Mouse (Mus musculus): ENCODE measurements around the gene Tiprl.

Gene Tiprl

GRCm38 (mm10) chr1:165236321-165237298, at the start of gene Tiprl:
TSS of gene Tiprl (minus strand) at chr1:165236996.
- peak; percentile 91 to 95 for DNase-seq

GRCm38 (mm10) chr1:165284096-165284495, 47.3 kb upstream of the Tiprl start:
- DNase-seq = no peak

GRCm38 (mm10) chr1:165282967-165283345, 46.2 kb upstream of the Tiprl start:
- no peak for DNase-seq

- DNase-seq = no peak
These were observed 45.6 kb upstream of the Tiprl start for GRCm38 (mm10) chr1:165282222-165282966.

GRCm38 (mm10) chr1:165281351-165282221, 44.8 kb upstream of the Tiprl start:
- peak; percentile 9 to 19 for DNase-seq

GRCm38 (mm10) chr1:165280741-165281140, 43.9 kb upstream of the Tiprl start:
- no peak for DNase-seq

GRCm38 (mm10) chr1:165274946-165275345, 38.1 kb upstream of the Tiprl start:
- no peak for DNase-seq

GRCm38 (mm10) chr1:165252027-165252671, 15.4 kb upstream of the Tiprl start:
- DNase-seq = peak in 1 of 2 experiments; percentile 52

- no peak for DNase-seq
These were observed 13.8 kb upstream of the Tiprl start for GRCm38 (mm10) chr1:165250546-165250945.

- no peak for DNase-seq
These were observed 12.0 kb upstream of the Tiprl start for GRCm38 (mm10) chr1:165248842-165249241.

- no peak for DNase-seq
These were observed 11.0 kb upstream of the Tiprl start for GRCm38 (mm10) chr1:165247788-165248187.

GRCm38 (mm10) chr1:165247085-165247484, 10.3 kb upstream of the Tiprl start:
- DNase-seq = no peak

- DNase-seq = no peak
These were observed 9.8 kb upstream of the Tiprl start for GRCm38 (mm10) chr1:165246587-165246986.

- no peak for DNase-seq
These were observed 950 bp downstream of the Tiprl start for GRCm38 (mm10) chr1:165235846-165236245.

GRCm38 (mm10) chr1:165233806-165234205, 3.0 kb downstream of the Tiprl start:
- DNase-seq = no peak

GRCm38 (mm10) chr1:165230691-165231090, 6.1 kb downstream of the Tiprl start:
- no peak for DNase-seq

GRCm38 (mm10) chr1:165229577-165229976, 7.2 kb downstream of the Tiprl start:
- no peak for DNase-seq

- no peak for DNase-seq
These were observed 19.7 kb downstream of the Tiprl start for GRCm38 (mm10) chr1:165217023-165217589.

- no peak for DNase-seq
These were observed 21.0 kb downstream of the Tiprl start for GRCm38 (mm10) chr1:165215831-165216230.

GRCm38 (mm10) chr1:165205591-165205990, 31.2 kb downstream of the Tiprl start:
- no peak for DNase-seq

GRCm38 (mm10) chr1:165203488-165204035, 33.2 kb downstream of the Tiprl start:
- DNase-seq = no peak

All from spleen, adult 18-20 months (tissue).